Mouse (Mus musculus) cerebellum, postnatal 4 days (tissue): ENCODE measurements around the gene Top1.

ENCODE experiments used
- DNase-seq, 2 experiments: peaks; one replicate each; pipeline ENCODE4 v3.0.0; 2022; ENCODE audit warnings: low spot score in 2 of 2, mixed read lengths in 1 of 2

Gene Top1

GRCm38 (mm10) chr2:160741580-160741979 is 95.9 kb downstream of the Top1 start:
- no peak for DNase-seq

GRCm38 (mm10) chr2:160742161-160742609 is 96.5 kb downstream of the Top1 start:
- DNase-seq: no peak

- peak in 1 of 2 experiments; percentile 71 for DNase-seq
These were observed 98.5 kb downstream of the Top1 start for GRCm38 (mm10) chr2:160744040-160744822.

GRCm38 (mm10) chr2:160744823-160745210 is 99.1 kb downstream of the Top1 start:
- DNase-seq: no peak

GRCm38 (mm10) chr2:160745497-160745896 is 99.8 kb downstream of the Top1 start:
- no peak for DNase-seq

- DNase-seq: no peak
These were observed 100.9 kb downstream of the Top1 start for GRCm38 (mm10) chr2:160746637-160747036.

GRCm38 (mm10) chr2:160747075-160747474 is 101.4 kb downstream of the Top1 start:
- DNase-seq: no peak

- no peak for DNase-seq
These were observed 111.0 kb downstream of the Top1 start for GRCm38 (mm10) chr2:160756583-160757203.

- DNase-seq: peak in 1 of 2 experiments; percentile 34
These were observed 114.9 kb downstream of the Top1 start for GRCm38 (mm10) chr2:160760433-160761184.

GRCm38 (mm10) chr2:160763816-160764215 is 118.1 kb downstream of the Top1 start:
- no peak for DNase-seq

- no peak for DNase-seq
These were observed 118.7 kb downstream of the Top1 start for GRCm38 (mm10) chr2:160764386-160764785.

GRCm38 (mm10) chr2:160765096-160765495 is 119.4 kb downstream of the Top1 start:
- no peak for DNase-seq

GRCm38 (mm10) chr2:160766371-160766771 is 120.7 kb downstream of the Top1 start:
- DNase-seq: no peak

GRCm38 (mm10) chr2:160767201-160767600 is 121.5 kb downstream of the Top1 start:
- DNase-seq: no peak

- no peak for DNase-seq
These were observed 122.5 kb downstream of the Top1 start for GRCm38 (mm10) chr2:160768097-160768695.

- no peak for DNase-seq
These were observed 123.3 kb downstream of the Top1 start for GRCm38 (mm10) chr2:160768997-160769396.

- DNase-seq: no peak
These were observed 124.7 kb downstream of the Top1 start for GRCm38 (mm10) chr2:160770409-160770808.

- DNase-seq: peak in 1 of 2 experiments; percentile 11
These were observed 125.2 kb downstream of the Top1 start for GRCm38 (mm10) chr2:160770871-160771270.

GRCm38 (mm10) chr2:160771325-160772276 is 125.9 kb downstream of the Top1 start:
- DNase-seq: peak in 1 of 2 experiments; percentile 16
